Mouse (Mus musculus) kidney, adult 2 months (tissue): Measurements from ENCODE around the gene Eml1. TPM values are rescaled to one million over a fixed set of nuclear protein-coding genes. Genes with fewer than 3 reads are reported as not detected.

Source experiments
- DNase-seq: peaks from one replicate; pipeline ENCODE4 v3.0.0; 2021
- H3K27ac ChIP-seq: fragments of 200-500 bp; 2 replicates; pipeline ENCODE4 v1.5.1; 2012; ENCODE audit warnings: low read depth, low read length, control low read depth, inconsistent platforms; ENCODE audit not compliant: insufficient read depth
- H3K27me3 ChIP-seq: fragments of 200-500 bp; replicated peaks from 2 replicates; pipeline ENCODE4 v1.6.1; 2012; ENCODE audit warnings: mild to moderate bottlenecking, moderate library complexity, low read length, inconsistent platforms; ENCODE audit not compliant: control insufficient read depth, insufficient read depth
- H3K36me3 ChIP-seq: fragments of 200-500 bp; 2 replicates; pipeline ENCODE4 v1.6.1; 2012; ENCODE audit warnings: mild to moderate bottlenecking, moderate library complexity, low read length, inconsistent platforms; ENCODE audit not compliant: control insufficient read depth, insufficient read depth
- H3K4me1 ChIP-seq: fragments of 200-500 bp; 2 replicates; pipeline ENCODE4 v1.6.1; 2011; ENCODE audit warnings: low read length; ENCODE audit not compliant: control insufficient read depth, insufficient read depth
- H3K4me3 ChIP-seq: fragments of 200-500 bp; 2 replicates; pipeline ENCODE4 v1.5.1; 2011; ENCODE audit warnings: mild to moderate bottlenecking, low read depth, low read length, control low read depth; ENCODE audit not compliant: insufficient read depth
- CTCF ChIP-seq: fragments of 200-500 bp; conservative IDR thresholded peaks from 2 replicates; pipeline ENCODE4 v1.5.1; 2011; ENCODE audit warnings: low read depth, mild to moderate bottlenecking, control low read depth, low read length, moderate library complexity, mixed read lengths; ENCODE audit not compliant: insufficient read depth, insufficient read length
- POLR2A ChIP-seq: fragments of 200-500 bp; IDR thresholded peaks from one replicate; pipeline ENCODE4 v1.6.1; 2011; ENCODE audit warnings: low read depth, low read length, control low read depth
- WGBS: fragments of 180-500 bp; shearing (Covaris S2); methylation state at CpG from one replicate; pipeline ENCODE4 v1.1.7; 2018; 5-methylcytosine and 5-hydroxymethylcytosine counted together
- polyA plus RNA-seq: library from polyadenylated mRNA; depleted of rRNA; stranded (reverse); fragments of >200 nt; gene quantifications from 2 replicates; pipeline ENCODE4 v1.2.3, GENCODE M21; 2012

The Eml1 gene
- polyA plus RNA-seq, 1 experiment, result 14.2 TPM

DNA sequence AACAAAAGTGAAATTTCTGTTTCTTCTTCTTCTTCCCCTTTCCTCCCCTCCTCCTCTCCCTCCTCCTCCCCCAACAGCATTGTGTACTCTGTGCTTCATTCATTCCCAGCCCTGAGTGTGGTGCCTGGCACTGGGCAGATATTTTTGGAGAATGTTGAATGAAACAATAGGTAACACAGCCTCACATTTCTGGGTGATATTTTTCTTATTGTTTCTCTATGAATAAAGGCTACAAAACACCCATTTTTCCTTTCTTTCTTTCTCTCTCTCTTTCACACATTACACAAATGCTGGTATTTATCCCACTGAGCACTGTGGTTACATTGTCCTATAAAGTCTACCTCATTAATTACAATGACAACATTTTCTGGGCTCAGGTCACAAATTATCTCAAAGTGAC, 48.8 kb downstream of the Eml1 start:
- Histone ChIP-seq H3K27me3 (no peaks in the 10 kb centered on the region), H3K36me3 (no peaks in the 10 kb centered on the region)
- TF ChIP-seq CTCF (no peak), POLR2A (no peak)

GRCm38 (mm10) chr12:108421477-108421876, 50.7 kb downstream of the Eml1 start:
- WGBS, result 83% methylated on average over 1 of the region's 1 CpGs
- no peak for DNase-seq
- no peak overlapping the region for H3K4me3 ChIP-seq
- H3K27ac ChIP-seq, result no peak overlapping the region
- TF ChIP-seq POLR2A (no peak), CTCF (no peak)
- H3K27me3 ChIP-seq, result no peaks in the 10 kb centered on the region
- H3K4me1 ChIP-seq, result no peaks in the 10 kb centered on the region
- H3K36me3 ChIP-seq, result no peaks in the 10 kb centered on the region

More for the DNA sequence above, 48.8 kb downstream of the Eml1 start:
- Histone ChIP-seq H3K4me1 (no peaks in the 10 kb centered on the region), H3K27ac (no peak overlapping the region), H3K4me3 (no peak overlapping the region)
- no peak for DNase-seq

DNA sequence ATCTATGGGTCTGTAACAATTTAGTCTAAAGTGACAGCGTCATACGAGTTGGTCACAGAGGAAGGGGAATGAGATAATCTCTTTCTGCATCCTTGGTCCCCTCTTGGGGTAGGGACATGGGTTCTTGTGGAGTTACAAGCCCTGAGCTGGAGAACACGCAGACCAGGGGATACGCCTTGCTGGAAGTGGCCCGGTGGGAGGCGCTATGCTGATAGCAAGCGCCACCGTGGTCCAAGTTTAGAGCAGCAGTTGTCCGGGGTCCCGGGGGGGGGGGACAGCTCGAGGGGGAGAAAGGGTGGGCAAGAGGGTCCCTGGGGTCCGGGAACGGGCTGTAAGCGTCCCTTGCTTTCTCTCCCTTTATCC, 51.7 kb downstream of the Eml1 start:
- Histone ChIP-seq H3K36me3 (no peaks in the 10 kb centered on the region), H3K4me1 (no peaks in the 10 kb centered on the region), H3K27me3 (no peaks in the 10 kb centered on the region), H3K27ac (no peak overlapping the region), H3K4me3 (peak overlapping the region; percentile 52)
- TF ChIP-seq POLR2A, result no peak
- no peak for TF ChIP-seq CTCF
- WGBS, result 2% methylated on average over 13 of the region's 14 CpGs
- DNase-seq, result peak; percentile 42

DNA sequence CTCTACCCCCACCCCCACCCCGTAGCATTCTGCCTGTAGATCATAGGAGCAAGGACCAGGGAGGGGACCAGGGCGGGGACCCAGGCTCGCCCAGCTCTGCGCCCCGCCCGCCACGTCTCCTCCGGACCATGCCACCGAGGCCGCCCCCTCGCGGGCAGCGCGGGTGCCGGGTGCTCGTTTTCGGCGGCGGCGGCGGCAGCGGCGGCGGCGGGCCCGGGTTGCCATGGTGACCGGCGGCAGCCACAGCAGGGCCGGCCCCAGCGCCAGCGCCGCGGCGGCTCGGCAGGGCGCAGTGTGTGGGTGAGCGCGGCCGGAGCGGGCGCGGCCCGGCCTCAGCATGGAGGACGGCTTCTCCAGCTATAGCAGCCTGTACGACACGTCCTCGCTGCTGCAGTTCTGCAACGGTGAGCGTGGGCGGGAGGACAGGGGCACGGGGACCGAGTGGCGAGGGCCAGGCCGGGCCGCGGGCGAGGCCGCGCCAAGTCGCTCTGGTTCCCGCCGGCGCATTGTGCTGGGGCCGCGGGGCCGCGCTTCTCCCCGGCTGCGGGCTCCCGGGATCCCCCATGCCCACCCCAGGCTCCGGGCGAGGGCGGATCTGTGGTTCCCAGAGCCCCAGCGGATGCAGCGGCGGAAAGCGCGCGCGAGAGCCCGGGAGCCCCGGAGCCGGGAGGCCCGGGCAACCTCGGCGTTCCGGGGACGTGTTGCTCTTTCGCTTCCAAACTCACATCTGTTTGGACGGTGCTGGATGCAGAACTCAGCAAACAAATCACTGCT, 52.3 kb downstream of the Eml1 start:
- Histone ChIP-seq H3K4me3 (peak overlapping the region; percentile 82), H3K36me3 (no peaks in the 10 kb centered on the region), H3K27ac (peak overlapping the region; percentile 18), H3K27me3 (no peaks in the 10 kb centered on the region), H3K4me1 (no peaks in the 10 kb centered on the region)
- TF ChIP-seq POLR2A (no peak), CTCF (no peak)
- DNase-seq, result peak; percentile 92
- under 1% methylated on average over 87 of the region's 90 CpGs for WGBS

GRCm38 (mm10) chr12:108430964-108431363, 60.2 kb downstream of the Eml1 start:
- TF ChIP-seq POLR2A, result no peak
- TF ChIP-seq CTCF, result no peak
- no peak for DNase-seq
- no peak overlapping the region for H3K27ac ChIP-seq
- H3K27me3 ChIP-seq, result no peaks in the 10 kb centered on the region
- H3K36me3 ChIP-seq, result no peaks in the 10 kb centered on the region
- no peaks in the 10 kb centered on the region for H3K4me1 ChIP-seq
- 75% methylated on average over 3 of the region's 3 CpGs for WGBS
- no peak overlapping the region for H3K4me3 ChIP-seq

GRCm38 (mm10) chr12:108431714-108432113, 61.0 kb downstream of the Eml1 start:
- DNase-seq, result no peak
- Histone ChIP-seq H3K36me3 (no peaks in the 10 kb centered on the region), H3K27ac (no peak overlapping the region), H3K27me3 (no peaks in the 10 kb centered on the region), H3K4me1 (no peaks in the 10 kb centered on the region), H3K4me3 (no peak overlapping the region)
- TF ChIP-seq POLR2A (no peak), CTCF (no peak)
- 91% methylated on average over 6 of the region's 6 CpGs for WGBS

DNA sequence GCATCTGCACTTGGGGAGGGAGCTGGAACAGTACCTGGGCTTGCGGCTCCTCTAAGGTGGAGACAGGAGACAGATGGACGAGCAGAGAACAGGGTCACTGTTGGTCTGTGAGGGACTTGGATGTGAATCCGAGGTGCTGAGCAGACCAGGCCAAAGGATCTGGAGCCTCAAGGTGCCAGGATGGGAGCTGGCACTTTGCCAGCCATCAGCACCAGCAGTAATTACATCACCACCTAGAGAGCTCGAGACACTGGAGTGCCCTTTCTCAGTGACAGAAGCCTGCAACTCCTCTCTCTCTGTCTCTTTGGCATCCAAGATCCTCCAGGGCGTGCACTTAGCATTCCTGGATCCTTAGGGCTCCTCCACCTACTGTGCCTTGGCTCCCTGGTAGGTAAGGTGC, 61.8 kb downstream of the Eml1 start:
- no peak overlapping the region for H3K4me3 ChIP-seq
- TF ChIP-seq POLR2A (no peak), CTCF (no peak)
- DNase-seq, result no peak

More for the DNA sequence above, 61.8 kb downstream of the Eml1 start:
- WGBS, result 86% methylated on average over 5 of the region's 5 CpGs
- no peaks in the 10 kb centered on the region for H3K27me3 ChIP-seq
- no peak overlapping the region for H3K27ac ChIP-seq
- H3K4me1 ChIP-seq, result no peaks in the 10 kb centered on the region
- no peaks in the 10 kb centered on the region for H3K36me3 ChIP-seq
